Mouse (Mus musculus) heart, adult 2 months (tissue): ENCODE measurements around the gene Pld5.

Source experiments
- CTCF ChIP-seq: fragments of 200-600 bp; IDR thresholded peaks from 2 replicates; pipeline ENCODE4 v1.8.1; 2022; ENCODE audit warnings: antibody characterized with exemption, mild to moderate bottlenecking, moderate library complexity
- EP300 ChIP-seq: fragments of 200-500 bp; IDR thresholded peaks from 2 replicates; pipeline ENCODE4 v1.6.1; 2011; ENCODE audit warnings: low read depth, low read length, control low read depth; ENCODE audit not compliant: insufficient read depth

- TF ChIP-seq CTCF (no peak), EP300 (no peak)
Observed at GRCm38 (mm10) chr1:176247885-176248716, 27.0 kb downstream of the Pld5 start.
